Mouse (Mus musculus): ENCODE measurements around the gene Adamts12. TPM values are rescaled to one million over a fixed set of nuclear protein-coding genes. Genes with fewer than 3 reads are reported as not detected.

Adamts12 gene
- polyA plus RNA-seq, 1 experiment: 4.9 TPM

GRCm38 (mm10) chr15:11083678-11084077 is 19.1 kb downstream of the Adamts12 start:
- DNase-seq (ENCODE audit: low read depth): no peak
- no peak for TF ChIP-seq CTCF (IDR thresholded peaks at IDR 0.05; ENCODE audit: borderline replicate concordance, extremely low read depth, insufficient read depth, insufficient read length)
- TF ChIP-seq POLR2A (IDR thresholded peaks at IDR 0.05; ENCODE audit: borderline replicate concordance, extremely low read depth, insufficient read depth, insufficient read length, poor library complexity, severe bottlenecking): no peak

DNA sequence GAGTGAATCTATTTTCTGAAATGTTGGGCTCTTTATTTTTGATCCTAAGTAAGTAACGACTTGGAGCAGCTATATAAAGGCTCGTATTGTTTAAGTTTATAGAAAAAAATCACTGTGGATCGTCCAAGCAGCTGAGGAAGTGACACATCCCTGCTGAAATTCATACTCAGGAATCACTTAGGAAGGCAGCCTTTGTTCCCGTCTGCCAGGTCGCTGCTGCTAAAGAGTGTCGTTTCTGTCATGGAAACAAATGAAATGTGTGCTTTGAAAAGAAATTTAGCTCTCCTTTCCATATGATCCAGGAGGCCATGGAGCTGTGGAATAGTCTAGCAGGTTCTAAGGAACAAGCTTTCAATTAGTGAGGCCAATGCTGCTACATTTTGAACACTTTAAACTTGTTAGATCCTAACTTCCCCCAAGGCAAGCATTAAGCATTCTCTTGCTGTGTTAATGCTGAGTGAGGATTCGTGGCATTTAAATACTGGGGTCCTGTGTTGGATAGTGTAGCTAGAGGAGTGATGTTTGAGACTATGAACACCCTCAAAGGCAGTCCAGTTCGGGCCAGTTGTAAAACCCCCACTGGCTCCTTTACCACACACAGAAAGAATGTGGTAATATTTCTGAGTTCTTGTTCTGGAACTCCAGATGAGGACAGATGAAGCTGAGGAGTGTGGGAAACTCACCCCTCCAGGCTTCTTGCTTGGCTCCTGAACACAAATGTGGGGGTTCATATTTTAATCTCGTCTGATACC is 19.8 kb downstream of the Adamts12 start:
- peak; percentile 35 for DNase-seq (ENCODE audit: low read depth)
- TF ChIP-seq CTCF (IDR thresholded peaks at IDR 0.05; ENCODE audit: borderline replicate concordance, extremely low read depth, insufficient read depth, insufficient read length) (no peak), POLR2A (IDR thresholded peaks at IDR 0.05; ENCODE audit: borderline replicate concordance, extremely low read depth, insufficient read depth, insufficient read length, poor library complexity, severe bottlenecking) (no peak)

DNA sequence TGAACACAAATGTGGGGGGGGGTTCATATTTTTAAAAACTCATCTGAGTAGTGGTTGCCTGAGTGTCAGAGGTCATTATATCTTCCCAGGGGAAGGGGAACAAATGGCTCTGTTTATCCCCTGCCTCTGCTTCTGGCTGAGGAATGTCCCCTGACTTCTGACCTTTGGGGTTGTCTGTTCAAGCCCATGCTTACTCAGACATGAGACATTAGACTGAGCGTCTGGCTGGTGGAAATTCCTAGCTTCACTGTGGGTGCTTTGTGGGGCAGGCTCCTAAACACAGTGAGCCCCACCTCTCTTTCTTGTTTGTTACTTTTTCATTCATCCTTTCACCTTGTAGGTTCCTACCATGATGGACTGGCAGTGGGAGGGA is 20.4 kb downstream of the Adamts12 start:
- TF ChIP-seq POLR2A (IDR thresholded peaks at IDR 0.05; ENCODE audit: borderline replicate concordance, extremely low read depth, insufficient read depth, insufficient read length, poor library complexity, severe bottlenecking) (no peak), CTCF (IDR thresholded peaks at IDR 0.05; ENCODE audit: borderline replicate concordance, extremely low read depth, insufficient read depth, insufficient read length) (no peak)
- no peak for DNase-seq (ENCODE audit: low read depth)

- no peak for DNase-seq (ENCODE audit: low read depth)
- TF ChIP-seq CTCF (IDR thresholded peaks at IDR 0.05; ENCODE audit: borderline replicate concordance, extremely low read depth, insufficient read depth, insufficient read length): no peak
- no peak for TF ChIP-seq POLR2A (IDR thresholded peaks at IDR 0.05; ENCODE audit: borderline replicate concordance, extremely low read depth, insufficient read depth, insufficient read length, poor library complexity, severe bottlenecking)
Observed at GRCm38 (mm10) chr15:11089494-11089893, 24.9 kb downstream of the Adamts12 start.

DNA sequence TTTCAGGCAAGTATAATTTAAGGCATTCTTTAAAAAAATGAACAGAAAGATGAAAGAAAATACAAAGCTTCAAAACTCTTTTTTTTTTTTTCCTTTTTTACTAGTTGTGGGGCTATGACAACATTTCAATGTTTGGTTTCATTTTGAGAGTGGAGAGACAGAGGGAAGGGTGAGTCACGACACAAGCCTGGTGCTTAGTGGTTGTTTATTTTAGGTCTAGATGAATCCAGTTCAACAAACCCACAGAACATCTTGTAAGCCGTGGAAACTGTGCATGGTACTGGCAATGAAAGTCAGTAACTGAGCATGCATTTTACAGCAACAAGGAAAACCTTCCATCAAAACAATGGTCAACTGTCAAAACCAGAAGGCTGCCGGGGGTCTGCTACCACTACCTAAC is 31.0 kb downstream of the Adamts12 start:
- TF ChIP-seq POLR2A (IDR thresholded peaks at IDR 0.05; ENCODE audit: borderline replicate concordance, extremely low read depth, insufficient read depth, insufficient read length, poor library complexity, severe bottlenecking) (no peak), CTCF (IDR thresholded peaks at IDR 0.05; ENCODE audit: borderline replicate concordance, extremely low read depth, insufficient read depth, insufficient read length) (no peak)
- no peak for DNase-seq (ENCODE audit: low read depth)

DNA sequence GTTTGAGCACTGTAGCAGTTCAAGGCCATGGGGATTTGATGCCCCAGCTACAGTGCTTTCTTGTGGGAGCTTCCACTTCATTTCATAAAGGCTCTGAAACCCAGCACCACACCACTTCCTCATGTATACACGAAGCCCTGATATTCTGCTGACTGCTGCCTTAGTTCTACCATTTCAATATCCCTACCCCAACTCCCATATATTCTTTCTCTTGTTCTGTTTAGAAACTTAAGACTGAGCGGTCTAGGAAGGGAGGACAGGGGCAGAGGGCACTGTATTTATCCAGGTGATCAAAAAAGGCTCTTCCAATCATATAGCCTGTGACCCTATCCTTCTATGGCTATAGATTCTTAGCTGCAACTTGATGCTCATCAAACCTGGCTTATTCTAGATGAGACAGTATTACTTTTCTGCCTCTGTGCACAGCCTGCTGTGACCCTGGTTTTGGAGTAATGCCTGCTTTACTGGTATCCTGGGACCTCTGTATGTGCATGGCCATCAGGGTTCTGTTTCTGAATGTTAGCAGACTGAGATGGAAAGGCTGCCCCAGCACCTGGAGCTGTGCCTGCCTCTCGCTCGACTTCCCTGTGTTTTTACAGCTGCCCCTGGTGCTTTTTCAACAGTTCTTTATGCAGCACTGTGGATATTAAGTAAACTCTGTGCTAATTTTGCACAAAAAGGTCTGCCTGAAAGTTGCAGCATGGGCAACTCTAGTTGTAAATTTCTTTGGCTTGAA is 33.5 kb downstream of the Adamts12 start:
- no peak for TF ChIP-seq POLR2A (IDR thresholded peaks at IDR 0.05; ENCODE audit: borderline replicate concordance, extremely low read depth, insufficient read depth, insufficient read length, poor library complexity, severe bottlenecking)
- no peak for TF ChIP-seq CTCF (IDR thresholded peaks at IDR 0.05; ENCODE audit: borderline replicate concordance, extremely low read depth, insufficient read depth, insufficient read length)
- no peak for DNase-seq (ENCODE audit: low read depth)

- no peak for DNase-seq (ENCODE audit: low read depth)
- TF ChIP-seq POLR2A (IDR thresholded peaks at IDR 0.05; ENCODE audit: borderline replicate concordance, extremely low read depth, insufficient read depth, insufficient read length, poor library complexity, severe bottlenecking): no peak
Observed at GRCm38 (mm10) chr15:11098940-11099339, 34.4 kb downstream of the Adamts12 start.

DNA sequence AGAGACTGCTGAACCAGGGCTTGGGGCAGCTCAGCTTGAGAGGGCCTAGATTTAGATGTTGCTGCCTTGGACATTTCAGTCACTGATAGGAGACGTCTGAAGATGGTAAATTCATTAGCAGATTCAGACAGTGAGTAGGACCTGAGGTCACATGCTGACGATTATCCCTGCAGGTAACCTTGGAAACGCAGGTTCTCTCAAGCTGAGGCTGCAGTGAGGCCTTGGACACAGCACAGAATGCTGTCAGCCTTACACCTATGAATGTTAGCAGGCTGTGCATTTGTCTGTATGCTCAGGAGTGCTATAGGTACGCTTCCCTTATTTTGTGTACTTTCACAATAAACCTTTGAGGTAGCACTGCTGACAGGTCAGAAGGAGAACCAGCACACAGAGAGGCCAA is 36.3 kb downstream of the Adamts12 start:
- TF ChIP-seq POLR2A (IDR thresholded peaks at IDR 0.05; ENCODE audit: borderline replicate concordance, extremely low read depth, insufficient read depth, insufficient read length, poor library complexity, severe bottlenecking) (no peak), CTCF (IDR thresholded peaks at IDR 0.05; ENCODE audit: borderline replicate concordance, extremely low read depth, insufficient read depth, insufficient read length) (no peak)

GRCm38 (mm10) chr15:11105101-11105500 is 40.5 kb downstream of the Adamts12 start:
- DNase-seq (ENCODE audit: low read depth): no peak

More for the DNA sequence above, 36.3 kb downstream of the Adamts12 start:
- peak; percentile 28 for DNase-seq (ENCODE audit: low read depth)

GRCm38 (mm10) chr15:11107376-11107775 is 42.8 kb downstream of the Adamts12 start:
- no peak for TF ChIP-seq POLR2A (IDR thresholded peaks at IDR 0.05; ENCODE audit: borderline replicate concordance, extremely low read depth, insufficient read depth, insufficient read length, poor library complexity, severe bottlenecking)
- TF ChIP-seq CTCF (IDR thresholded peaks at IDR 0.05; ENCODE audit: borderline replicate concordance, extremely low read depth, insufficient read depth, insufficient read length): no peak
- no peak for DNase-seq (ENCODE audit: low read depth)

More at GRCm38 (mm10) chr15:11105101-11105500, 40.5 kb downstream of the Adamts12 start:
- no peak for TF ChIP-seq POLR2A (IDR thresholded peaks at IDR 0.05; ENCODE audit: borderline replicate concordance, extremely low read depth, insufficient read depth, insufficient read length, poor library complexity, severe bottlenecking)
- no peak for TF ChIP-seq CTCF (IDR thresholded peaks at IDR 0.05; ENCODE audit: borderline replicate concordance, extremely low read depth, insufficient read depth, insufficient read length)

DNA sequence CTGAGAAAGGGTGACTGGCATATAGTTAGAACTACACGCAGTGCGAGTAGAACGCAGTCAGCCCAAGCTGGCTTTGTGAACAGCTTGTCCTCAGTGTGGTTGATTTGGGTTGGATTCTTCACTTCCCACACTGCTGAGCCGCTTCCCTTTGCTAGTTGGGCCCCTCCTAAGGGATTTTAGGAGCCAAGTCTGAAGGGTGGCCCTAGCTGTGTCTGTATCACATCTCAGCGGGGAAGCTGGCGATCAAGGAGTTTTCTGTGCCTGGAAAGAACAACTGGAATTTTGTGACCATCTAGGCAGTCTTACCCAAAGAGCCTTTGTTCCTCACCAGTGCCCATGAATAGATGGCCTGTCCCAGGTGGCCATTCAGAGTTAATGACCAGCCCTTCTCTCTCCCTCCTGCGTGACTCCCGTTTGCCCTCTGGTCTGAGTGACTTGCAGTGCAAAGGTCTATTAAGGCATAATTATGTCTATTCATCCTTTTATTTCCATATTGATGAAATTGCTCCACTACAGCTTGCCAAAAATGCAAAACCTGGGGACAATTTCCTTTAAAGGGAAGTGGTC is 50.1 kb downstream of the Adamts12 start:
- TF ChIP-seq CTCF (IDR thresholded peaks at IDR 0.05; ENCODE audit: borderline replicate concordance, extremely low read depth, insufficient read depth, insufficient read length) (no peak), POLR2A (IDR thresholded peaks at IDR 0.05; ENCODE audit: borderline replicate concordance, extremely low read depth, insufficient read depth, insufficient read length, poor library complexity, severe bottlenecking) (no peak)
- DNase-seq (ENCODE audit: low read depth): no peak

Data from brain, embryonic 14.5 days (tissue).